Mouse (Mus musculus) CH12.LX (cell line): ENCODE data around the gene St8sia4.

Source experiments
- BHLHE40 ChIP-seq: IDR thresholded peaks from 2 replicates; pipeline ENCODE4 v1.6.1; 2011; ENCODE audit warnings: mild to moderate bottlenecking, low read depth, low read length, improper control_type of control experiment
- CTCF ChIP-seq, 2 experiments: IDR thresholded peaks in 1 of 2; conservative IDR thresholded peaks in 1 of 2; 2 replicates each; pipeline ENCODE4 v1.5.1; 2011 to 2012; ENCODE audit warnings: low read depth in 2 of 2, low read length in 2 of 2, improper control_type of control experiment in 1 of 2, inconsistent platforms in 1 of 2, mild to moderate bottlenecking in 1 of 2, moderate library complexity in 1 of 2
- E2F4 ChIP-seq: IDR thresholded peaks from 2 replicates; pipeline ENCODE4 v1.6.1; 2011; ENCODE audit warnings: low read depth, low read length, improper control_type of control experiment; ENCODE audit not compliant: insufficient replicate concordance
- EP300 ChIP-seq: IDR thresholded peaks from 2 replicates; pipeline ENCODE4 v1.6.1; 2011; ENCODE audit warnings: low read length, improper control_type of control experiment
- JUND ChIP-seq: conservative IDR thresholded peaks from 2 replicates; pipeline ENCODE4 v1.6.1; 2011; ENCODE audit warnings: low read depth, low read length, improper control_type of control experiment
- MEF2A ChIP-seq: IDR thresholded peaks from 2 replicates; pipeline ENCODE4 v1.6.1; 2014; ENCODE audit warnings: low read depth, mild to moderate bottlenecking, inconsistent platforms, low read length, improper control_type of control experiment, borderline replicate concordance
- POLR2A ChIP-seq: IDR thresholded peaks from 2 replicates; pipeline ENCODE4 v1.6.1; 2011; ENCODE audit warnings: low read depth, mild to moderate bottlenecking, improper control_type of control experiment, low read length
- POLR2AphosphoS2 ChIP-seq: IDR thresholded peaks from 2 replicates; pipeline ENCODE4 v1.6.1; 2011; ENCODE audit warnings: low read depth, low read length, improper control_type of control experiment
- USF1 ChIP-seq: IDR thresholded peaks from 2 replicates; pipeline ENCODE4 v1.6.1; 2014; ENCODE audit warnings: low read depth, mild to moderate bottlenecking, inconsistent platforms, low read length, improper control_type of control experiment
- ZC3H11A ChIP-seq: IDR thresholded peaks from 2 replicates; pipeline ENCODE4 v1.6.1; 2012; ENCODE audit warnings: low read depth, mild to moderate bottlenecking, inconsistent platforms, low read length, improper control_type of control experiment
- ZMIZ1 ChIP-seq: IDR thresholded peaks from 2 replicates; pipeline ENCODE4 v1.6.1; 2012; ENCODE audit warnings: low read depth, mild to moderate bottlenecking, inconsistent platforms, low read length, improper control_type of control experiment

DNA sequence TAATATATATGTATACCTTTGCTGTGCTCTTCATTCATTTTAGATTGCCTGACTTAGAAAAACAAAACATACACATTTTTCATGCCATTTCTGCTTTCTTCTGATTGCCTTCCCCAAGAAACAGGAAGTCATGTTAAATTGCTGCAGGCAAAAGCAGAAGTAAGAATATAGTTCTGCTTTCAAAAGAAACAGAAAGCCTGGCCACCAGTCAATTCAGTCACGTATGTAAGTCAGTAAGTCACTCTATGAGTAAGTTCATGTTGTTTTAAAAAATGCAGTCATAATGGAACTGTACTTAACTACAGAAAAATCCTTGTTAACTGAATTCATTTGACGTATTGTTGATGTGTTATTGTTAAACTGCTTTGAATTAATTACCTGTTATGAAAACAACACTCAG, 77.3 kb downstream of the St8sia4 start:
- TF ChIP-seq MEF2A, result peak; percentile 94
- TF ChIP-seq EP300, result peak; percentile 99
- no peak for TF ChIP-seq CTCF (conservative IDR thresholded peaks at IDR 0.05 in 1 of 2, IDR thresholded peaks at IDR 0.05 in 1 of 2; ENCODE audit: low read depth in 2 of 2, low read length in 2 of 2)
- TF ChIP-seq ZMIZ1, result no peak
- 0 out of 2 replicates have a peak, but pooled peaks have one; percentile 75 for TF ChIP-seq E2F4
- peak; percentile 24; the same call in 1 of the 2 replicates for TF ChIP-seq POLR2A
- TF ChIP-seq USF1, result no peak
- no peak for TF ChIP-seq ZC3H11A
- TF ChIP-seq JUND, result peak; percentile 99
- TF ChIP-seq POLR2AphosphoS2, result no peak
- TF ChIP-seq BHLHE40, result peak; percentile 89
